Mouse (Mus musculus) thymus, adult 2 months (tissue): ENCODE data around the gene Fbxl18.

Experiments
- CTCF ChIP-seq: fragments of 200-500 bp; IDR thresholded peaks from 2 replicates; pipeline ENCODE4 v1.5.1; 2012; ENCODE audit warnings: mild to moderate bottlenecking, control low read depth, low read length, moderate library complexity, borderline replicate concordance; ENCODE audit not compliant: control insufficient read depth, poor library complexity, insufficient read depth; ENCODE audit errors: extremely low read depth
- POLR2A ChIP-seq: fragments of 200-500 bp; IDR thresholded peaks from 2 replicates; pipeline ENCODE4 v1.6.1; 2012; ENCODE audit warnings: mild to moderate bottlenecking, low read length, control low read depth, moderate library complexity; ENCODE audit not compliant: control insufficient read depth, poor library complexity, insufficient read depth; ENCODE audit errors: extremely low read depth

DNA sequence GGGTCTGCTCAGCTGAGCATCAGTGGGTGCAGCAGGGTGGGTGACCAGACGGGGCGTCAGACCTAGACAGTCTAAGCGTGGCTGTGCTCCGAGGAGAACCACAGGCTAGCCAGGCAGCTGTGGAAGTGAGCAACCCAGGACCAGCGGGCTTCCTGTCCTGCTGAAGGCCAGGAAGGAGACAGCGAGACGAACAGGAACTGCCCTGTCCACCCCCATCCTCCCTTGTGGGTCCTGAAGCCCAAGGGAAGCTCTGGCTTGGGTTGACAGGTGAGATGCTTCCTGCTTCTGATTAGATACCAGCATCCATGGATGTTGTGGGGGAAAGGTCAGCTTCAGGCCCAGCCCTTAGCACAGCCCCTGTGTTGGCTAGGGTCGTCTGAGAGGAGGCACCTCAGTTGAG, 13.3 kb downstream of the Fbxl18 start:
- no peak for TF ChIP-seq CTCF
- no peak for TF ChIP-seq POLR2A
